Mouse (Mus musculus) olfactory bulb, adult 2 months (tissue): Measurements from ENCODE around the gene Btbd11. TPM values are rescaled to one million over a fixed set of nuclear protein-coding genes. Genes with fewer than 3 reads are reported as not detected.

Experiments
- H3K27ac ChIP-seq: fragments of 200-500 bp; 2 replicates; pipeline ENCODE4 v1.5.1; 2012; ENCODE audit warnings: low read depth, low read length; ENCODE audit not compliant: insufficient read depth
- H3K4me1 ChIP-seq: fragments of 200-500 bp; 2 replicates; pipeline ENCODE4 v1.6.1; 2012; ENCODE audit warnings: low read length; ENCODE audit not compliant: control insufficient read depth, insufficient read depth
- H3K4me3 ChIP-seq: fragments of 200-500 bp; 2 replicates; pipeline ENCODE4 v1.5.1; 2012; ENCODE audit warnings: mild to moderate bottlenecking, low read depth, low read length, moderate library complexity; ENCODE audit not compliant: insufficient read depth
- CTCF ChIP-seq: fragments of 200-500 bp; IDR thresholded peaks from 2 replicates; pipeline ENCODE4 v1.5.1; 2012; ENCODE audit warnings: low read depth, mild to moderate bottlenecking, low read length, moderate library complexity; ENCODE audit not compliant: insufficient read depth
- POLR2A ChIP-seq: fragments of 200-500 bp; IDR thresholded peaks from 2 replicates; pipeline ENCODE4 v1.6.1; 2012; ENCODE audit warnings: mild to moderate bottlenecking, low read depth, low read length, moderate library complexity; ENCODE audit not compliant: insufficient read depth
- WGBS: fragments of 180-500 bp; shearing (Covaris S2); methylation state at CpG from one replicate; pipeline ENCODE4 v1.1.7; 2018; 5-methylcytosine and 5-hydroxymethylcytosine counted together
- polyA plus RNA-seq: library from polyadenylated mRNA; stranded (reverse); fragments of >200 nt; gene quantifications from 2 replicates; pipeline ENCODE4 v1.2.4, GENCODE M21; 2012; ENCODE audit warnings: low replicate concordance; ENCODE audit not compliant: missing spikeins, insufficient read depth, insufficient read length

The Btbd11 gene
- polyA plus RNA-seq, 1 experiment = not detected

DNA sequence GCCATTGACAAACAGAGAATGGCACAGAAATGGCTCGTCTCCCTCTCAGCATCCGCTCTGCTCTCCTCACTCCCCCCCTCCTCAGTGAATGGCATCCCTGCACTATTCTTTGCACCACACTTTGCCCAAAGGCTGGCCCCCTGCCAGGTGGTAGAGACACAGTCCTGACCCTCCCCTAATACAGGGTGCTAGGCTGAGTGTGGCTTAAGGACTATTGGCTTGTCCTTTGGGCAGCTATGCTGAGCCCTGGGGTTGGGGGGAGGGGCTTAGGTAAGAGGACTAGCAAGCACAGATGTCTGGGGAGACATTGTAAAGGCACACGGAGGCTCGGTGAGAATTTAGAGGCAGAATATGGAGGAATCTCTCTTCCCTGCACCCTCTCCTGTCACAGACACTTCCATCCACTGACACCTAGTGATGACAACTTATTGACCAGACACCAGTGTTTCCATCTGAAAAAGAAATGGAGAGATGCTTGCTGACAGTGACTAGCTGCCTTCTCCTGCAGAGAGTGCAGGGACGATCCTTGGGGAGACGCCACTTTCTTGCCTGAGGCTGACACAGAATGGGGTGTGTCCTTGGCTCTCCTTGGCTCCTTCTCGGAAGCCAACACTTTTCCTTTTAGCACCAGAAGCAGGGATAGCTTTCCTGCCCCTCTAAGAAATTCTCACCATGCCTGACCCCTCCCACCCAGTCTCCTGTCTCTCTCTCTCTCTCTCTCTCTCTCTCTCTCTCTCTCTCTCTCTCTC lies 138.8 kb downstream of the Btbd11 start:
- Histone ChIP-seq H3K27ac (no peak overlapping the region), H3K4me3 (no peak overlapping the region), H3K4me1 (no peaks in the 10 kb centered on the region)
- WGBS = 62% methylated on average over 7 of the region's 7 CpGs
- no peak for TF ChIP-seq CTCF
- no peak for TF ChIP-seq POLR2A

DNA sequence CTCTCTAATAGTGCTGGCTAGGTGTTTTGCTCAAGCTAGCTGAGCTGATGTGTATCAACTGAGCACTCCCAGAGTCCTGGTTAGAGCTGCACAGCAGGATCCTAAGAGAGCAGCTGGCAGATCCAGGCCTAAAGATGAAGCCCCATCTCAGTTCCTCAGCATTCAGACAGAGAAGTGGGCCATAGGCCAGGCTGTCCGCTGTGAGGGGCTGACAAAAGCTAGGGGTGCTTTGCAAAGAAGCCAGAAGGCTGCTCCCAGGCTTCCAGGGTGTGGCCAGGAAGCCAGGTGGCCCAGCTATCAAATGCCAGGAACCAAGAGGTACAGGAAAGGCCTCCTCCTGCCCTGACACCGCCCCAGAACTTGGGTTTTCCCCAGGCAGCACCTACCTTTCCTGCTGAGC lies 140.0 kb downstream of the Btbd11 start:
- no peak overlapping the region for H3K4me3 ChIP-seq
- 70% methylated on average over 2 of the region's 2 CpGs for WGBS
- no peak for TF ChIP-seq CTCF
- no peaks in the 10 kb centered on the region for H3K4me1 ChIP-seq
- no peak overlapping the region for H3K27ac ChIP-seq

DNA sequence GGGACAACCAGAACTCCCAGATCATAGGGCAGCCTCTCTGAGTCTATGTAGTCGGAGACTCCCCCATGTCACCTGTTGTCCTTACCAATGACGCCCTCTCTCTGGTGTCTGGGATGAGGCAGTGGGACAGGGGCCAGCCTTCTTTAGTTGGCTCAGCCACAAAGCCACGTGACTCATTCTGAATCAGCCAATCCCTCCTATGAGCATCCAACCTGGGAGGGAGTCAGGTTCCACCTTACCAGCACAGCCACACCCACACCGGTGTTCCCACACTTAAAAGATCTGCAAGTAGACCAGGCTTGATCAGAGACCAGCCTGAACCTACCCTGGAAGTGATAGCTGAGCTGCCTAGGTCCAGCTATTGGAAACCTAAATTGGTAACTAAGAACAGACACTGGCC lies 141.1 kb downstream of the Btbd11 start:
- Histone ChIP-seq H3K4me1 (no peaks in the 10 kb centered on the region), H3K4me3 (no peak overlapping the region), H3K27ac (no peak overlapping the region)
- WGBS = 77% methylated on average over 4 of the region's 4 CpGs
- TF ChIP-seq POLR2A = no peak
- TF ChIP-seq CTCF = no peak

DNA sequence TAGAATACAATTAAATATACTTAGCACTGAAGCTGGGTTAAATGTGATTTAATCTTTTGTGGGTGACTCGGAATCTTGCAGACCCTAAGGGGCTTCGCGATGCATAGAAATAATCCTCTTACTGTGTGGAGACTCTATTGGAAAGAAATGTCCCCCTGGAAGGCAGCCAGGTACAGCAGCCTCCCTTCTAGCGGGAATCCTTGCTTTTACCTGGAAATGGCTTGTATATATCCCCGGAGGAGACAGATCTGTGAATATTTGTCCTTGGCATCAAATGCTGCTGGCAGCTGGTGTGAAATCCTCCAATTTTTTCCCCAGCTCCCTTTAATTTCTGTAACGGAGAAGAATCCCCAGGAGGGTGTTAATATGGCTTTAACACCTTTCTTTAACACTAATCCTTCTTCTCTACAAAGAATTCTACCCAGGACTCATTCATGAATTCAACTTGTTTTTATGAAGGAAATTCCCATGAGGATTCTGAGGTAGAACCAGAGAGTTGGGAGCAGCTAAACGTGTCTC lies 146.6 kb downstream of the Btbd11 start:
- no peak overlapping the region for H3K27ac ChIP-seq
- H3K4me1 ChIP-seq = no peaks in the 10 kb centered on the region
- TF ChIP-seq CTCF (no peak), POLR2A (no peak)
- WGBS = 61% methylated on average over 7 of the region's 7 CpGs
- no peak overlapping the region for H3K4me3 ChIP-seq

DNA sequence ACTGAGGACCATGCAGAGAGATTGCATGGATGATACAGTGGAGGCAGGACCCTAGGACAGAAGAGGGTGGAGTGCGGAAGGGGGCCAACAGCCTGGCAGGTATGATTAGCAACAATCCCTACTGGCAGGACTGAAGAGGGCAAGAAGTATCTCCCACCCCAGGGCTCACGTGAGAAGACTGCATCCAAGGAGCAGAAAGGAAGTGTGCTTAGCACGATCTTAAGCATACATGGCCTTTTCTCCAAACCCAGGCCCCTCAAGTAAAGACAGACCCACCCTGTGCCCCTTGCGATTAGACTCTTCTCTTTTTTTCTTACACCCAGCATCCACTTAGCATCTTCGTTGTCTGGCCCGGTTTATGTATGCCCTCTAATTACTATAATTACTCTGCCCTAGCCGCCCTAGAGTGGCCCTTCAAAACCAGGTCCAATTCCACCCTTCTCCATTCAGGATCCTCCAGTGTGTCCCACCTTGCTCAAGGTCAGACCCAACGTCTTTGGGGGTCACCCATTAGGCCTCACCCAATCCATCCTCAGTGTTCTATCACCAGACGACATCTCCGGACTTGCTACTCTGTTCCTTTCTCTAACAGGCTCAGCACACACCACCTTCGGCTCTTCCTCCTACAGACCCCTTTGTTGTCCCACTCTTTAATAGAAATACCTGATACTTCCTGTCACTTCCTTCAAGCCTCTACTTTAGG lies 151.6 kb downstream of the Btbd11 start:
- WGBS = 85% methylated on average over 11 of the region's 11 CpGs
- Histone ChIP-seq H3K4me1 (no peaks in the 10 kb centered on the region; the same call in 1 of the 2 replicates), H3K4me3 (no peak overlapping the region), H3K27ac (no peak overlapping the region)
- TF ChIP-seq CTCF (no peak), POLR2A (no peak)

DNA sequence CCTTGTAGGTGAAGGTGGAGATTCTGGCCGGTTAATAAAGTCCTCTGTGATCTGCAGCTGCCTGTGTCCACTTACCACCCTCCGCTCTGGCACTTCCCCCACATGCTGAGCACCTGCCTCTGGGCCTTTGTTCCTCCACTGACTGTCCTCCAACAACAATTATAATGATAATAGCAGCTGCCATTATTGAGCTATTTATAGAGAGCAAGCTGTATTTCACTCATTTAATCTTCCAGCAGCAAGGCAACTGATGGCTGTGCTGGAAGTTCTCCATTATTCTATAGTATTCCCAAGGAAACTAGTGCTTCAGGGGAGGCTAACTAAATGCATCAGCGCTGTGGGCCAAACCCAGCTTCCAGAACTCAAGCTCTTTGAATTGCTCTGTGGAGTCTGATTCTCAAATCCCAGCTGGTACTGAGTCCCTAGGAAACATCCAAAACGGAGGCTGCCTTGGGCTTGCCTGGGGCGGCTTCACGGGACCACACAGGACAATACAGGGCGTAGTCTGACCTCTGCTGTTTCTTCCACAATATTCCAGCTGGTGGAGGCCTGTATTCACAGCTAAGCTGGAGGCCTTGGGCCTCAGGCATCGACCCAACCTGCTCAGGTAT lies 153.0 kb downstream of the Btbd11 start:
- Histone ChIP-seq H3K4me3 (no peak overlapping the region), H3K27ac (no peak overlapping the region), H3K4me1 (no peaks in the 10 kb centered on the region; the same call in 1 of the 2 replicates)
- TF ChIP-seq POLR2A (no peak), CTCF (no peak)
- WGBS = 67% methylated on average over 8 of the region's 8 CpGs

DNA sequence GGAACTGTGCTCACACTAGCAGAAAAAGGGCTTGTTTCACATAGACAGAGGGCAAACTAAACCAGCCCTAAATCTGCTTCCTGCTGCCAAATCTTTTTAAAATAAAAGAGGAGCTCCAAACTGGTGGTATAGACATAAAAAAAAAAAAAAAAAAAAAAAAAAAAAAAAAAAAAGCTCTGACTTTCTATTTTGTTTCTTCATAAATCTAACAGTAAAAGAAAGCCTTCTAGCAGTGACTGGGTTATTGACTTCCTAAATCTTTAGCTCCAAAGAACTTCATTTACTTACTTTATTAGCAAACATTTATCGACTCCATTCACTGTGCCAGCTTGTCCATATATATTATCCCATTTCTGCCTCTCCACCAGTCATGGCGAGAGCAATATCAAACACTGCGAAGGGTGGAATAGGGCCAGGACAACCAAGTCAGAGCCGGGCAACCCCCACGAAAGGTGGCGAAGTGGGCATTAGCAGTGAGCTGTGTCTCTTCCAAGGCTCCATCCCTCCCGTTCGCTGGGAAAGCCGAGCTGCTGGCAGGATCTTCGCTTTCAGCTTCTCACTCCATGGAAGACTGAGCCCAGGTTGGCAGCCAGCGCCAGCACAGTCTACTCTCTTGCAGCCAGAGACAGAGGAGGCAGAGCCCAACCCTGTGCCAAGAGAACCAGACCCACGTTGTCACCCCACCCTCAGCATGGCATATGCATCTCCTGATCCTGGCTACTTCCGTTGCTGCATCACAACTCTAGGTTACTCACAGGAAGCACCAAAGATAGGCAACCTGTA lies 153.9 kb downstream of the Btbd11 start:
- Histone ChIP-seq H3K27ac (no peak overlapping the region), H3K4me3 (no peak overlapping the region), H3K4me1 (no peaks in the 10 kb centered on the region; the same call in 1 of the 2 replicates)
- WGBS = 79% methylated on average over 13 of the region's 13 CpGs
- TF ChIP-seq CTCF = no peak
- TF ChIP-seq POLR2A = no peak

DNA sequence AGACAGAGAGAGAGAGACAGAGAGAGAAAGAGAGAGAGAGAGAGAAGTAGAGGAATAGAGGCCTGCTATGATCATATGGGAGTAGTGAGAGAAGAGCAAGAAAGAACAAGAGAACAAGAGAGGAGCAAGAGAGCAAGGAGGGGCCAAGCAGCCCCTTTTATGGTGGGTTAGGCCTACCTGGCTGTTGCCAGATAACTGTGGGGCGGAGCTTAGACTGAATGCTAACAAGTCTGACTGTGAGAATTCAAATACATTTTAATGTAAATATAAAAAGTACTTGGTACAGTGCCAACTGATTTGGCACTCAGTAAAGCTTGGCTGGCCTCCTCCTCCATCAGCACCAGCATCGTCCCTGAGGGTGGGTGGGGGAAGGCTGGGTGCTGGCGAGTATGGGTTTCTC lies 154.9 kb downstream of the Btbd11 start:
- Histone ChIP-seq H3K4me3 (no peak overlapping the region), H3K27ac (no peak overlapping the region), H3K4me1 (no peaks in the 10 kb centered on the region; the same call in 1 of the 2 replicates)
- TF ChIP-seq CTCF (no peak), POLR2A (no peak)
- WGBS = 81% methylated on average over 3 of the region's 3 CpGs
